ENCODE assay signal across 8 mouse cellular contexts in genomic region chr2:31381292-31381846, GRCm38 (mm10).
DNase-seq lines count a peak whose midpoint lies in the region; ATAC-seq lines count a peak whose summit lies in the region.

No protein-coding gene starts in this region.

- ATAC-seq in hindbrain, embryonic 11.5 days (ENCODE audit: low FRiP score), result no peak

- no peaks in the 10 kb centered on the region for H3K9me3 ChIP-seq in hindbrain, embryonic 11.5 days (ENCODE audit: control insufficient read depth, low read length)

- no peak overlapping the region for H3K27ac ChIP-seq in hindbrain, embryonic 11.5 days (ENCODE audit: low read depth, low read length)

- H3K4me2 ChIP-seq in hindbrain, embryonic 11.5 days (replicated peaks; ENCODE audit: low read depth, low read length), result no peak overlapping the region

- 64% methylated on average over 4 of the region's 4 CpGs for WGBS in hindbrain, embryonic 11.5 days

- peak; percentile 36 to 80 for DNase-seq in adrenal gland, adult (ENCODE audit: inconsistent age in 2 of 2, low spot score in 1 of 2)
- no peak for DNase-seq in adrenal gland, adult 8-10 months
- peak; percentile 54 for DNase-seq in adipocyte (ENCODE audit: low spot score)
- DNase-seq in embryo, embryonic 10 days (ENCODE audit: low spot score), result peak; percentile 76
- peak; percentile 68 for DNase-seq in hindbrain, embryonic 11.5 days (ENCODE audit: low spot score)
- peak; percentile 17 for DNase-seq in layer of hippocampus, adult 9-10 months (ENCODE audit: low spot score)
- DNase-seq in lung, postnatal 36 days, result peak; percentile 52
- DNase-seq in right cerebral cortex, postnatal 14 days, result peak; percentile 47

- no peaks in the 10 kb centered on the region for H3K4me1 ChIP-seq in hindbrain, embryonic 11.5 days (replicated peaks; ENCODE audit: control insufficient read depth, insufficient read depth, low read length)

- H3K4me3 ChIP-seq in hindbrain, embryonic 11.5 days (ENCODE audit: low read depth, low read length), result no peak overlapping the region

- H3K36me3 ChIP-seq in hindbrain, embryonic 11.5 days (ENCODE audit: control insufficient read depth, insufficient read depth, low read length), result no peaks in the 10 kb centered on the region

- H3K27me3 ChIP-seq in hindbrain, embryonic 11.5 days (ENCODE audit: control insufficient read depth, insufficient read depth, low read length), result no peaks in the 10 kb centered on the region

- H3K9ac ChIP-seq in hindbrain, embryonic 11.5 days (ENCODE audit: low read depth, low read length), result no peak overlapping the region
